Mouse (Mus musculus): ENCODE measurements around the gene Gpr156.

GRCm38 (mm10) chr16:37956751-37957150, 40.5 kb downstream of the Gpr156 start:
- no peak for TF ChIP-seq JUND (conservative IDR thresholded peaks at IDR 0.05; ENCODE audit: low read depth, low read length)
- no peak for TF ChIP-seq JUN (IDR thresholded peaks at IDR 0.05; ENCODE audit: insufficient read depth, low read depth, low read length)
- no peak for TF ChIP-seq HCFC1 (IDR thresholded peaks at IDR 0.05; ENCODE audit: low read depth, low read length)
- TF ChIP-seq TCF12 (IDR thresholded peaks at IDR 0.05; ENCODE audit: low read depth, low read length), result no peak
- TF ChIP-seq TBP (conservative IDR thresholded peaks at IDR 0.05; ENCODE audit: low read depth, low read length), result no peak
- no peak for TF ChIP-seq CTCF (conservative IDR thresholded peaks at IDR 0.05 in 1 of 2, IDR thresholded peaks at IDR 0.05 in 1 of 2; ENCODE audit: low read depth in 2 of 2, low read length in 2 of 2)
- no peak for TF ChIP-seq MXI1 (IDR thresholded peaks at IDR 0.05; ENCODE audit: low read depth, low read length)
- no peak for TF ChIP-seq ZMIZ1 (IDR thresholded peaks at IDR 0.05; ENCODE audit: low read depth, low read length)
- TF ChIP-seq MAZ (IDR thresholded peaks at IDR 0.05; ENCODE audit: low read depth, low read length), result no peak
- no peak for TF ChIP-seq BHLHE40 (IDR thresholded peaks at IDR 0.05; ENCODE audit: low read depth, low read length)
- TF ChIP-seq USF1 (IDR thresholded peaks at IDR 0.05; ENCODE audit: low read depth, low read length), result no peak
- TF ChIP-seq E2F4 (IDR thresholded peaks at IDR 0.05; ENCODE audit: insufficient replicate concordance, low read depth, low read length), result no peak
- no peak for TF ChIP-seq SIN3A (IDR thresholded peaks at IDR 0.05; ENCODE audit: low read length)

Measured in CH12.LX (cell line).